Mouse (Mus musculus): ENCODE measurements at regions not wholly inside any gene's neighbourhood (a gene's known extent, or its start where the extent isn't known, plus 50 kb on each side); places are given as distances from the start of the nearest gene placed in this dataset.

GRCm38 (mm10) chr11:24535462-24535861 is 457.6 kb downstream of the Bcl11a start:
- DNase-seq (ENCODE audit: inconsistent ontology term) = no peak

GRCm38 (mm10) chr11:24537721-24538120 is 459.9 kb downstream of the Bcl11a start:
- DNase-seq (ENCODE audit: inconsistent ontology term) = no peak

GRCm38 (mm10) chr11:24569655-24570054 is 491.8 kb downstream of the Bcl11a start:
- DNase-seq (ENCODE audit: inconsistent ontology term) = no peak

GRCm38 (mm10) chr11:24613529-24613928 is 535.7 kb downstream of the Bcl11a start:
- DNase-seq (ENCODE audit: inconsistent ontology term) = no peak

GRCm38 (mm10) chr11:24615436-24615835 is 537.6 kb downstream of the Bcl11a start:
- DNase-seq (ENCODE audit: inconsistent ontology term) = no peak

GRCm38 (mm10) chr11:24618586-24618985 is 540.7 kb downstream of the Bcl11a start:
- DNase-seq (ENCODE audit: inconsistent ontology term) = no peak

GRCm38 (mm10) chr11:24619021-24619420 is 541.2 kb downstream of the Bcl11a start:
- DNase-seq (ENCODE audit: inconsistent ontology term) = no peak

- peak; percentile 30 for DNase-seq (ENCODE audit: inconsistent ontology term)
These were observed 550.8 kb downstream of the Bcl11a start for GRCm38 (mm10) chr11:24628619-24629018.

GRCm38 (mm10) chr11:24629431-24629830 is 551.6 kb downstream of the Bcl11a start:
- DNase-seq (ENCODE audit: inconsistent ontology term) = no peak

- DNase-seq (ENCODE audit: inconsistent ontology term) = no peak
These were observed 552.6 kb downstream of the Bcl11a start for GRCm38 (mm10) chr11:24630403-24630900.

- no peak for DNase-seq (ENCODE audit: inconsistent ontology term)
These were observed 553.8 kb downstream of the Bcl11a start for GRCm38 (mm10) chr11:24631651-24632050.

- peak; percentile 39 for DNase-seq (ENCODE audit: inconsistent ontology term)
These were observed 558.9 kb downstream of the Bcl11a start for GRCm38 (mm10) chr11:24636716-24637115.

GRCm38 (mm10) chr11:24643439-24644109 is 565.7 kb downstream of the Bcl11a start:
- DNase-seq (ENCODE audit: inconsistent ontology term) = no peak

- DNase-seq (ENCODE audit: inconsistent ontology term) = no peak
These were observed 575.0 kb downstream of the Bcl11a start for GRCm38 (mm10) chr11:24652852-24653251.

GRCm38 (mm10) chr11:24664082-24664481 is 586.2 kb downstream of the Bcl11a start:
- no peak for DNase-seq (ENCODE audit: inconsistent ontology term)

- DNase-seq (ENCODE audit: inconsistent ontology term) = no peak
These were observed 587.5 kb downstream of the Bcl11a start for GRCm38 (mm10) chr11:24665310-24665709.

- no peak for DNase-seq (ENCODE audit: inconsistent ontology term)
These were observed 593.8 kb downstream of the Bcl11a start for GRCm38 (mm10) chr11:24671662-24672061.

- no peak for DNase-seq (ENCODE audit: inconsistent ontology term)
These were observed 595.7 kb downstream of the Bcl11a start for GRCm38 (mm10) chr11:24673248-24674207.

GRCm38 (mm10) chr11:24674208-24674571 is 596.3 kb downstream of the Bcl11a start:
- no peak for DNase-seq (ENCODE audit: inconsistent ontology term)

GRCm38 (mm10) chr11:24677016-24677415 is 599.2 kb downstream of the Bcl11a start:
- DNase-seq (ENCODE audit: inconsistent ontology term) = no peak

GRCm38 (mm10) chr11:24679581-24679980 is 601.7 kb downstream of the Bcl11a start:
- DNase-seq (ENCODE audit: inconsistent ontology term) = no peak

- no peak for DNase-seq (ENCODE audit: inconsistent ontology term)
These were observed 604.6 kb downstream of the Bcl11a start for GRCm38 (mm10) chr11:24682423-24682822.
